Mouse (Mus musculus) ES-Bruce4 (cell line): ENCODE data around the gene Adgrb2.

Source experiments
- CTCF ChIP-seq: IDR thresholded peaks from one replicate; pipeline ENCODE4 v1.8.1; 2011; ENCODE audit warnings: low read depth, low read length
- EP300 ChIP-seq: IDR thresholded peaks from 2 replicates; pipeline ENCODE4 v1.6.1; 2011; ENCODE audit warnings: low read depth, low read length; ENCODE audit not compliant: insufficient read depth

DNA sequence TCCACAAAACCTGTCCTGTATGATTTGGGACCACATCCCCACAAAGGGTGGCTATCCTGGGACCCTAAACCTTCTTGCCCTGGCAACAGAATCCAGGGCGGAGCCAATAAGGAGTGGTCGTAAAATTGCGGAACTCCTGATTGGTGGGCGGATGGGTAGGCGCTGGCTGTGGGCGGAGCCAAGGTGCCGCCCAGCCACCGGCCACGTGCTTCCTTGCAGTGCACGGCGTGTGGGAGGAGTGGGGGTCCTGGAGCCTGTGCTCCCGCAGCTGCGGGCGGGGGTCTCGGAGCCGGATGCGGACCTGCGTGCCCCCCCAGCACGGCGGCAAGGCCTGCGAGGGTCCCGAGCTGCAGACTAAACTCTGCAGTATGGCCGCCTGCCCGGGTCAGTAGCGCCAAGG is 21.9 kb downstream of the Adgrb2 start:
- TF ChIP-seq EP300 (no peak), CTCF (no peak)
